Mouse (Mus musculus): ENCODE measurements around the gene Socs2.

DNA sequence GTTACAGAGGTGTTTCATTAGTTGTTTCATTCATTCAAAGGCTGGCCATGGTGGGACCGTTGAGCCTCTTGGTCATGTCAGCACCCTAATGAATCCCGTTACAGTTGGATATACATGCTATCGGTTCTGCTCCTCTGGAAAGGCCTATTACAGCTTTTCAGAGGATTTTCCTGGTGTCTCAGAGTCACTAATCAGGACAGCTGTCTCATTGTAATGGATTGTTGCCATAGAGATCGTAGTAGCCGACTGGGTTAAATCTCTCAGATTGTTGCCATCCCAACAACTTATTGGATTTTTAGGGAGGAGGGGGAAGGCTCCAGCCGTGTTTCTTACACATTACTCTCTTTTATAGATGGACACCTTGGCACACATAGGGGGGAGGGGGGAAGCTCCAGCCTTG, 47.5 kb upstream of the Socs2 start:
- TF ChIP-seq POLR2A (IDR thresholded peaks at IDR 0.05; ENCODE audit: insufficient read depth, low read length), result no peak
- TF ChIP-seq EP300 (IDR thresholded peaks at IDR 0.05; ENCODE audit: insufficient read depth, low read depth, low read length), result no peak
- TF ChIP-seq CTCF (IDR thresholded peaks at IDR 0.05; ENCODE audit: low read depth, low read length), result no peak

All from ES-Bruce4 (cell line).